Mouse (Mus musculus) brain, embryonic 14.5 days (tissue): ENCODE measurements around the gene Bcar3. TPM values are rescaled to one million over a fixed set of nuclear protein-coding genes. Genes with fewer than 3 reads are reported as not detected.

ENCODE experiments used
- DNase-seq: peaks from one replicate; pipeline ENCODE4 v3.0.0-alpha.2; 2011; ENCODE audit warnings: low read depth
- CTCF ChIP-seq: fragments of 200-500 bp; IDR thresholded peaks from 2 replicates; pipeline ENCODE4 v1.5.1; 2012; ENCODE audit warnings: inconsistent platforms, mild to moderate bottlenecking, moderate library complexity, borderline replicate concordance; ENCODE audit not compliant: insufficient read depth, insufficient read length; ENCODE audit errors: extremely low read depth
- POLR2A ChIP-seq: fragments of 200-500 bp; IDR thresholded peaks from 2 replicates; pipeline ENCODE4 v1.6.1; 2012; ENCODE audit warnings: mild to moderate bottlenecking, inconsistent platforms, borderline replicate concordance; ENCODE audit not compliant: poor library complexity, insufficient read depth, insufficient read length, severe bottlenecking; ENCODE audit errors: extremely low read depth
- polyA plus RNA-seq: library from polyadenylated mRNA; depleted of rRNA; stranded (reverse); fragments of >200 nt; gene quantifications from 2 replicates; pipeline ENCODE4 v1.2.3, GENCODE M21; 2012

The Bcar3 gene
- polyA plus RNA-seq, 1 experiment: 7.7 TPM

DNA sequence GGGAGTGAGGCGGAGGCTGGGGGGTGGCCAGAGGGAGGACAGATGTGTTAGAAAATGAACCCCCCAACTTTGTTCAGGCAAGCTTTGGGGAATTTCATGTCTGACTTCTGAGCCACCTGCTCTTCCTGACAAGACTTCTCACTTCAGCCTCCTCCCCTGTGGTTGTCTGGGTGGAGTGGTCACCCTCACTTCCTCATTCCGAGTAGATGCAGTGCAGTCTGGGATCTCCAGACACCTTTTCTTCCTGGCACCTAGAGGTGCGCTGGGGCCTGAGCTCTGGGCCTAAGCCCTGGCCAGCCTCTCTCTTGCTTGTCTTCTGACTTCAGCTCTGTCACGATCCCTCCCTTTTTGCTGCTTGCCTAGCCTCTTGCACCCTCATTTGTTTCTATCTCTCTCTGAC, 226.9 kb downstream of the Bcar3 start:
- TF ChIP-seq CTCF: no peak
- TF ChIP-seq POLR2A: no peak
- DNase-seq: no peak

DNA sequence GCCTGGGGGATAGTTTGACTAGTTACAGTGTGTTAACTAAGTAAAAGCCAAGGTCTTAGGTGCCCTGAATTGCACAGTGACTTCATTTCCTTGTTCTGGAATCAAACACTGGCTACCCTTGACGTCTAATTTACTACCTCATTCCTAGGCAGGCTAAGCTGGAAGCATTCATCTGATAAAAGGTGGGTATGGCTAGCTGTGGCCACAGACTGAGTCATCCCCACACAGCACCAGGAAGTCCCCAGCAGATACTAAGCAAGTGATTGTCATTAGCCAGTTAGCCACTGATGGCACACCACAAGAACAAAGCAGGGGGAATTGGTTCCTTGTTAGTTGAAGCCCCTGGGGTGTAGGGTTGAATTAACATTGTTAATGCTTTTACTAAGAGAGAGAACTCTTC, 227.4 kb downstream of the Bcar3 start:
- TF ChIP-seq CTCF: no peak
- TF ChIP-seq POLR2A: no peak
- no peak for DNase-seq

GRCm38 (mm10) chr3:122528477-122528876, 234.5 kb downstream of the Bcar3 start:
- no peak for DNase-seq
- no peak for TF ChIP-seq POLR2A
- no peak for TF ChIP-seq CTCF

DNA sequence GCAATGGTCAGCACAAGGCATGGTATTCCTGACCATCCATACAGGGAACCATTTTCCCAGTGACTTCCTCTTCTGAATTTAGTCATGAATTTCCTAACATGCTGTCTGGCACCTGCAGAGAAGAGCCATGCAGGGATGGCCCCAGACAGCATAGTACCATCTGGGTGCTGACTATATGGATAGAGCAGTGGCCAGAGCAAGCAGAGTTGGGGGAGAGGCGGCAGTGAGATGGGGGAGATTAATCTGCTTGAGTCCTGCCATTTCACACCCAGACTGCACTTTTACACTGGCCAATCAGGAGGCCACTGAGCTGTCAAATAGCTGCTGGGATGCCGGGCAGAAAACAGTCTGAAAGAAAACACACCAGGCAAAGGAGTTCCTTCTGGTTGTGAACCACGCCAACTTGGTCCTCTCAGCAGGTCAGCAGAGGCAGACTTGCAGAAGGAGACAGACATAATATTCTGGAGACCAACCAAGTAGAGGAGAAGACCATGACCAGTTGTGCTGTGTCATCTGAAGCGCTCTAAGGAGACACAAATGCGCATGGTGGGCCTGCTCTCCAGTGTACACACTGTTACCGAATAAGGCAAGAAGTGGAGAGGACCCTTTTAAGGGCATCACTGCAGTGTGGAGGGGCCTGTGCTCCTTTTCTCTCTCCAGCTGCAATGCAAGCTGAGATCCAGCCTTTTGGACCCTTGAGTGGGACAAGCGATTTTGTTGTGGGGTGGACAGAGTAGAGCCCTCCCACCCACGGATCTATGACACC, 242.2 kb downstream of the Bcar3 start:
- no peak for DNase-seq
- TF ChIP-seq CTCF (no peak), POLR2A (no peak)

- TF ChIP-seq POLR2A: no peak
- no peak for TF ChIP-seq CTCF
- no peak for DNase-seq
Measured at GRCm38 (mm10) chr3:122538851-122539250, 244.9 kb downstream of the Bcar3 start.

DNA sequence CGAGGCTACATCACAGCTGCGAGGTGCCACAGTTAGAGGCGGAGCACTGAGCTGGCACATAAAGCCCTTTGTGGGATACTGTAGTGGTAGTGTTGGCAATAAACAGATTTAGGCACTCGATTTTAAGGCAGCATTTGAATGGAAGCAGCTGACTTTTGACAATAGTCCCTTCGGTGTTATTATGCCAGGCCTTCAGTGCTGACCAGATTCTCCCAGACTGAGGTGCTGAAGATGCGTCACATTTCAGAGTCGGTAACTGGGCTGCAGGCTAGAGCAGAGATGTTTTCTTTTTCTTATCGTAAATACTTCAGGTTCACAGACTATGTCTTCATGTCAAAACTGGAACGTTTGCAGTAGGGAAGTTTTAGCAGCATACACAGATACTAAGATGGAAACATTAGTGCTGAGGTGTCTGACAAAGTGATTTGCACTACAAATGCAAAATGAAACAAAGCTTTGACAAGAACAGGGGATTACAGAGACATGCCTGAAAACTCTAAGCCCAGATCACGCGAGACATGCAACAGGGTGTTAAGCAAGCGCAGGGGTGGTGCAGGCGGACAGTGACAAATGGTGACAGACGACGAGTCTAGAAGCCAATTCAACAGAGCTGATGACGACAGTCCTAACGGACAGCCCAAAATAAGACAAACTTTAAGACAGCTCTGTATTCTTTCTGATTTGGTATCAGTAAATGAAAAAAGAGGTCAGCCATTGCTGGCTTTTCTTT, 246.2 kb downstream of the Bcar3 start:
- no peak for DNase-seq
- TF ChIP-seq POLR2A (no peak), CTCF (no peak)

DNA sequence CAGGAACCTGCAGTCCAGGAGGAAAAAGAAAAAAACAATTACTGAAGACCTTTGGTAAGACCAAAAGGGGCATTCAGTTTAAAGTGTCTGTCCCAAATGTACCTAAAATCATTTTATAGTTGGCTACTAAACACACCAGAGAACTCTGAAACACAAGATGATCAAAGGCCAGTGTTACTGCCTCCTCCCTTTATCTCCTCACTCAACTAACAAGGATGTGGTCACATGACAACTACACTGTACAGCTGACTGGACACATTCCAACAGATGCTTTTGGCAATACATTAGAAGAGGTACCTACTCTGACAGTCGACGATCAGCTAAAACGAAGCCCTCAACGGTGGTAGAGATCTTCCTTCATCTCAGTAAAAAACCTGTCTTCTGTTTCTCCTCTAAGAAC, 247.0 kb downstream of the Bcar3 start:
- TF ChIP-seq CTCF (no peak), POLR2A (no peak)
- DNase-seq: no peak

- TF ChIP-seq POLR2A (no peak), CTCF (no peak)
- DNase-seq: no peak
Measured at GRCm38 (mm10) chr3:122545346-122545745, 251.4 kb downstream of the Bcar3 start.

DNA sequence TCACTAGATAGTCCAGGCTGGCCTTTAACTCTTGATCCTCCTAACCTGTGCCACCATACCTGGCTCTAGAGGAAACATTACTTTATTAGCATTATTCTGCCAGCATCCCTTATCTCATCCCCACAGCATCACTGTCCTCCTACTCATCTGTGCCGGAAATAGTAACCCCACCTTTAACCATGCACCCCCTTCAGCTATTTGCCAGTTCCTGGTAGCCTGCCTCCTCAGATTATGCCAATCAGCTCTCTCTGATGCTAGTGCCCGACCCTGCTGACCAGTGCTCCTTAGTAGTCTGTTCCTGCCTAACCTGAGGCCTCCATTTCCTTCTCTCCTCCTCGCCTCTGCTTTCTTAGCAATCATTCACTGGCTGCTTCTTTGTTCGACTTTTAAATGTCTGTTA, 253.5 kb downstream of the Bcar3 start:
- no peak for DNase-seq
- no peak for TF ChIP-seq POLR2A
- TF ChIP-seq CTCF: no peak

DNA sequence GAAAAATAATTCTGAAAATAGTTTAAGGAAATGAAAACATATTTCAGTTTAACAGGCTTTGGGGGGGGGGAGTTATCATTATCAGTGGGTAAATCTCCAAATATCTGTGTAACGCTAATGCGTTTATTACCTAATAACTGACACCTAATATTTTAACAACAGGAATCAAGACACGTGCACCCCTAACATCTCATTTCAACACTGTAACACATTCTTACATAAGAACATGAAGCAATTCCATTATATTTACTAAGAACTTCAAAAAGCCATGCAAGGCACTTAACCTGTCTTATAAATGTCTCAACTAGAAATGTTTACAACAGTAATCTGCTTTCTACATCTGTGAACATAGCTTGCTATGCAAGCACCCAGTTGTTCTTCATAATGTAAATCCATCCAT, 257.2 kb downstream of the Bcar3 start:
- no peak for DNase-seq
- TF ChIP-seq CTCF (no peak), POLR2A (no peak)

DNA sequence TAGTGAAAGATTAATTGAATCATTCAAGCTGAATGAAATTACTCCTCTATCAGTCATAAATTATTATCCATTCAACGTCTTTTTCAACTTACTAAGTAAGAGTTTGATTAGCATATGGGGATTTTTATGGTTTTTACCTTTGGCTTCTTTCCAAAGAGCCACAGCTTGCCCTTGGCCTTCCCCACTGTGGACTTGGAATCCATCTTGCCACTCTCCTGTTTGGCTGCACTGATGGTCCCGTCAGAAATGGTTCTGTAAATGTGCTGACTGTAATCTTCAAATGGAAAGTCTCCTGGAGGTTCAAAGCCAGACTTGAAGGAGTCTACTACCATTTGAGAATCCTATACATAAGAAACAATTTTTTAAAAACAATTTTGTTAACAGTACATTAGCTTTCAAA, 263.8 kb downstream of the Bcar3 start:
- TF ChIP-seq CTCF: no peak
- TF ChIP-seq POLR2A: no peak
- no peak for DNase-seq

- no peak for DNase-seq
- no peak for TF ChIP-seq CTCF
- no peak for TF ChIP-seq POLR2A
Measured at GRCm38 (mm10) chr3:122565285-122565684, 271.3 kb downstream of the Bcar3 start.
